Comparison of ENCODE assay signal across 9 mouse cellular contexts in genomic region chr6:33823777-33824302, GRCm38 (mm10).
DNase-seq lines count a peak whose midpoint lies in the region; ATAC-seq lines count a peak whose summit lies in the region.
"Had no signal": no experiment of that assay in that cellular context is flagged by ENCODE, and none has a peak within 500 bp of the region (broad histone marks: within the 10 kb centered on the region; RNA-seq: fewer than 3 reads in every experiment).

No protein-coding gene starts in this region.

- H3K9ac ChIP-seq in kidney, embryonic 16.5 days (replicated peaks; ENCODE audit: low read length) = no peak overlapping the region
- H3K9ac ChIP-seq: lung, embryonic 14.5 days had no signal

- no peaks in the 10 kb centered on the region for H3K9me3 ChIP-seq in kidney, embryonic 16.5 days (ENCODE audit: low read length)

- no peak overlapping the region for H3K4me3 ChIP-seq in kidney, embryonic 16.5 days (ENCODE audit: low read length)

- WGBS in kidney, embryonic 16.5 days = 61% methylated on average over 6 of the region's 6 CpGs

- H3K27me3 ChIP-seq in kidney, embryonic 16.5 days (ENCODE audit: insufficient read depth, low read length) = no peaks in the 10 kb centered on the region

- ATAC-seq in kidney, embryonic 16.5 days (ENCODE audit: low FRiP score, low TSS enrichment) = no peak
- no peak for ATAC-seq in erythroid progenitor cell, adult 5-6 weeks (replicated peaks; ENCODE audit: low FRiP score, poor library complexity, severe bottlenecking)

- peak; percentile 11 for DNase-seq in kidney, adult 18-20 months
- peak; percentile 13 for DNase-seq in adrenal gland, postnatal 25 days
- peak; percentile 54 to 61 for DNase-seq in frontal cortex, postnatal 36 days (ENCODE audit: low spot score in 2 of 2)
- peak; percentile 28 to 47 for DNase-seq in left cerebral cortex, adult 8-10 months (ENCODE audit: low spot score in 2 of 2)
- DNase-seq in urinary bladder, postnatal 10 days (ENCODE audit: low spot score) = no peak
- no peak for DNase-seq in T-cell, adult 2 months (ENCODE audit: low spot score)
- DNase-seq: lung, embryonic 14.5 days had no signal

- H3K4me2 ChIP-seq in kidney, embryonic 16.5 days (replicated peaks; ENCODE audit: low read depth, low read length) = no peak overlapping the region
- H3K4me2 ChIP-seq: lung, embryonic 14.5 days had no signal

- H3K27ac ChIP-seq in kidney, embryonic 16.5 days (ENCODE audit: low read length) = no peak overlapping the region

- no peaks in the 10 kb centered on the region for H3K4me1 ChIP-seq in kidney, embryonic 16.5 days (ENCODE audit: insufficient read depth, low read length)

- H3K36me3 ChIP-seq in kidney, embryonic 16.5 days (ENCODE audit: insufficient read depth, low read length) = no peaks in the 10 kb centered on the region

Comparison
In these comparisons a context has a peak if more than half of its experiments do, and no peak if none do; other contexts are left out.
1. DNase-seq: peak in kidney, adult 18-20 months (single experiment), adrenal gland, postnatal 25 days (single experiment), frontal cortex, postnatal 36 days (2 of 2) and left cerebral cortex, adult 8-10 months (2 of 2); none in urinary bladder, postnatal 10 days (single experiment) and T-cell, adult 2 months (single experiment).